11 mouse cellular contexts compared by ENCODE assay signal in the genomic region with DNA sequence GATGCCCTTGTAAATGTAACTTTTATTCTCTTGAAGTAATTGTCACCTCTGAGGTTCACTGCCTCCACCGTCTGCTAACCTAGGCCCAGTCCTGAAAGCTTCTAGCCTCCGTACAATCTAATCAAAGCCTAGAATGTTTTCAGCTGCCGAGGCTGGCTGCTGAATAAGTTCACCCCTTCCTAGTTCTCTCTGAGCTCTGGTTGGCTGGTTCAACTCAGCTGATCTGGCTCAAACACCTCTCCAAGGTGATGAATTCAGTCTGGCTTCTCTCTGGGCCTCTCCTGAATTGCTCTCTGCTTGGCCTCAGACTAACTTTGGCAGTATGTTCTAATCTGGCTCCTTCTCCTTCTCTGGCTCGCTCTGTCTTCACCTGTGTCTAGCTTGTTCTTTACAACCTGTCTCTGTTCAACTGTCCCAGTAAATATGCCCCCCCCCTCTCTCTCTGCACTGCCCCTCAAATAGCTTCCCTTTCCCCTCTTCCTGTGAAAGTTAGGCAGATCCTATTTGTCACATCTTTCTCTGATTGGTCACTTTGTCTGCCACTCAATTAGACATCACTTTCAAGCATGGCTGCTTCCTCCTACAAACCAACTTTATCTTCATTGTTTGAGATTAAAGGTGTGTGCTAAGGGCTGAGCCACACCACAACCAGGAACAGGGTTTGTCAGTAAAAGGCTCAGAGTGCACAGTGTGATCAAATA. TPM values are rescaled to one million over a fixed set of nuclear protein-coding genes. Genes with fewer than 3 reads are reported as not detected.
DNase-seq lines count a peak whose midpoint lies in the region; ATAC-seq and TF ChIP-seq lines count a peak whose summit lies in the region.
"Had no signal": no experiment of that assay in that cellular context is flagged by ENCODE, and none has a peak within 500 bp of the region (broad histone marks: within the 10 kb centered on the region; RNA-seq: fewer than 3 reads in every experiment).

No protein-coding gene starts in this region.

- no peaks in the 10 kb centered on the region for H3K27me3 ChIP-seq in limb, embryonic 14.5 days (ENCODE audit: control insufficient read depth, insufficient read depth, low read length)
- no peaks in the 10 kb centered on the region for H3K27me3 ChIP-seq in limb, embryonic 10.5 days (ENCODE audit: low read depth, poor library complexity, severe bottlenecking)
- H3K27me3 ChIP-seq in liver, postnatal 0 days (ENCODE audit: insufficient read depth, low read length), result 0 out of 2 replicates have a peak, but pooled peaks cover 2% of the 10 kb centered on the region
- H3K27me3 ChIP-seq in thymus, adult 2 months (ENCODE audit: control insufficient read depth, insufficient read depth, low read length), result no peaks in the 10 kb centered on the region
- no peaks in the 10 kb centered on the region for H3K27me3 ChIP-seq in forebrain, embryonic 15.5 days

- WGBS in limb, embryonic 14.5 days, result 63% methylated on average over 4 of the region's 4 CpGs
- 74% methylated on average over 4 of the region's 4 CpGs for WGBS in limb, embryonic 10.5 days
- WGBS in liver, postnatal 0 days (ENCODE audit: insufficient replicate concordance), result 60% methylated on average over 4 of the region's 4 CpGs
- WGBS in thymus, adult 2 months, result 93% methylated on average over 4 of the region's 4 CpGs
- WGBS in forebrain, embryonic 15.5 days, result 70% methylated on average over 4 of the region's 4 CpGs

- H3K4me1 ChIP-seq in limb, embryonic 14.5 days (ENCODE audit: control insufficient read depth, insufficient read depth, low read length), result no peaks in the 10 kb centered on the region
- H3K4me1 ChIP-seq in limb, embryonic 10.5 days, result peaks cover 3% of the 10 kb centered on the region; the same call in 1 of the 2 replicates
- H3K4me1 ChIP-seq in liver, postnatal 0 days (ENCODE audit: insufficient read depth), result peaks cover 7% of the 10 kb centered on the region; the same call in 1 of the 2 replicates
- H3K4me1 ChIP-seq in thymus, adult 2 months (replicated peaks; ENCODE audit: control insufficient read depth, insufficient read depth, low read length), result no peaks in the 10 kb centered on the region
- H3K4me1 ChIP-seq in forebrain, embryonic 15.5 days, result no peaks in the 10 kb centered on the region

- no peak overlapping the region for H3K27ac ChIP-seq in limb, embryonic 14.5 days (replicated peaks; ENCODE audit: low read depth, low read length)
- H3K27ac ChIP-seq in limb, embryonic 10.5 days, result no peak overlapping the region
- H3K27ac ChIP-seq in liver, postnatal 0 days (ENCODE audit: low read depth), result no peak overlapping the region
- H3K27ac ChIP-seq in thymus, adult 2 months (ENCODE audit: control insufficient read depth, insufficient read depth, low read length), result no peak overlapping the region
- no peak overlapping the region for H3K27ac ChIP-seq in forebrain, embryonic 15.5 days (replicated peaks)
- H3K27ac ChIP-seq: left cerebral cortex, adult 2 months had no signal

- no peaks in the 10 kb centered on the region for H3K9me3 ChIP-seq in limb, embryonic 14.5 days (ENCODE audit: control insufficient read depth, low read length)
- H3K9me3 ChIP-seq in limb, embryonic 10.5 days (replicated peaks), result no peaks in the 10 kb centered on the region
- no peaks in the 10 kb centered on the region for H3K9me3 ChIP-seq in liver, postnatal 0 days (ENCODE audit: low read length)
- no peaks in the 10 kb centered on the region for H3K9me3 ChIP-seq in forebrain, embryonic 15.5 days

- no peak overlapping the region for H3K4me3 ChIP-seq in limb, embryonic 14.5 days (replicated peaks; ENCODE audit: low read length)
- H3K4me3 ChIP-seq in limb, embryonic 10.5 days, result no peak overlapping the region
- no peak overlapping the region for H3K4me3 ChIP-seq in liver, postnatal 0 days (ENCODE audit: low read depth, low read length)
- no peak overlapping the region for H3K4me3 ChIP-seq in thymus, adult 2 months (ENCODE audit: control insufficient read depth, insufficient read depth, low read length)
- H3K4me3 ChIP-seq in forebrain, embryonic 15.5 days, result no peak overlapping the region
- H3K4me3 ChIP-seq: left cerebral cortex, adult 2 months had no signal

- ATAC-seq in limb, embryonic 14.5 days (ENCODE audit: low FRiP score, low read depth), result peak; percentile 53; the same call in 1 of the 2 replicates
- peak; percentile 54; the same call in 1 of the 2 replicates for ATAC-seq in liver, postnatal 0 days
- ATAC-seq in forebrain, embryonic 15.5 days (replicated peaks), result no peak

- TF ChIP-seq EP300 in liver, postnatal 0 days (IDR thresholded peaks at IDR 0.05; ENCODE audit: low read depth), result no peak

- no peak for DNase-seq in limb, embryonic 14.5 days (ENCODE audit: low spot score)
- no peak for DNase-seq in limb, embryonic 10.5 days (ENCODE audit: low spot score)
- peak; percentile 70 for DNase-seq in ZHBTc4 (ENCODE audit: low read depth, low spot score)
- peak; percentile 58 to 63 for DNase-seq in heart, postnatal 10 days
- no peak for DNase-seq in liver, postnatal 0 days
- DNase-seq in thymus, adult 2 months, result no peak
- no peak for DNase-seq in right cerebral cortex, adult 18-20 months
- DNase-seq: cerebellum, postnatal 14 days had no signal

- no peak overlapping the region for H3K4me2 ChIP-seq in limb, embryonic 14.5 days (replicated peaks; ENCODE audit: low read depth, low read length, severe bottlenecking)
- no peak overlapping the region for H3K4me2 ChIP-seq in liver, postnatal 0 days (ENCODE audit: low read depth, low read length)
- H3K4me2 ChIP-seq in forebrain, embryonic 15.5 days (replicated peaks), result no peak overlapping the region

- TF ChIP-seq POLR2A in limb, embryonic 14.5 days (IDR thresholded peaks at IDR 0.05; ENCODE audit: borderline replicate concordance, extremely low read depth, insufficient read depth, insufficient read length), result no peak
- TF ChIP-seq POLR2A in thymus, adult 2 months (IDR thresholded peaks at IDR 0.05; ENCODE audit: control insufficient read depth, extremely low read depth, insufficient read depth, low read length, poor library complexity), result no peak

- intact Hi-C loops in heart, postnatal 10 days (cut with DNase I), result no loop called here

- peaks cover 4% of the 10 kb centered on the region; the same call in 1 of the 2 replicates for H3K36me3 ChIP-seq in limb, embryonic 14.5 days (ENCODE audit: control insufficient read depth, insufficient read depth, low read length)
- H3K36me3 ChIP-seq in limb, embryonic 10.5 days, result peaks cover 10% of the 10 kb centered on the region
- no peaks in the 10 kb centered on the region for H3K36me3 ChIP-seq in liver, postnatal 0 days (replicated peaks; ENCODE audit: insufficient read depth, low read length)
- no peaks in the 10 kb centered on the region for H3K36me3 ChIP-seq in thymus, adult 2 months (ENCODE audit: control insufficient read depth, insufficient read depth, low read length)
- peaks cover 12% of the 10 kb centered on the region; the same call in 1 of the 2 replicates for H3K36me3 ChIP-seq in forebrain, embryonic 15.5 days

- no peak overlapping the region for H3K9ac ChIP-seq in limb, embryonic 14.5 days (ENCODE audit: low read depth, low read length, severe bottlenecking)
- H3K9ac ChIP-seq in liver, postnatal 0 days (replicated peaks), result no peak overlapping the region
- H3K9ac ChIP-seq in forebrain, embryonic 15.5 days (replicated peaks), result no peak overlapping the region

- TF ChIP-seq CTCF in liver, postnatal 0 days (IDR thresholded peaks at IDR 0.05; ENCODE audit: low read depth), result no peak
- TF ChIP-seq CTCF in thymus, adult 2 months (IDR thresholded peaks at IDR 0.05; ENCODE audit: borderline replicate concordance, control insufficient read depth, extremely low read depth, insufficient read depth, low read length, poor library complexity), result no peak

RNA-seq across cellular contexts. Expression of a gene that starts 52.5 kb away (rescaled TPM):
- polyA plus RNA-seq in limb, embryonic 14.5 days (2012; rRNA removed), result 0.06 TPM in 1 of 2 replicates, not detected in the other
- not detected in 2 replicates for polyA plus RNA-seq in limb, embryonic 14.5 days (2014; fragmentation: Nextera tagmentation; extraction: Ambion mirVana)
- polyA plus RNA-seq in limb, embryonic 10.5 days (2016; fragmentation: Nextera tagmentation; extraction: Ambion mirVana), result not detected in 2 replicates
- under 1 TPM; 0.22 to 0.31 TPM for total RNA-seq in heart, postnatal 10 days (2021)
- polyA plus RNA-seq in liver, postnatal 0 days (2015; fragmentation: Nextera tagmentation; extraction: Ambion mirVana), result 0.25 TPM in 1 of 2 replicates, not detected in the other
- polyA plus RNA-seq in thymus, adult 2 months (2012; rRNA removed), result 0.73 and 0.87 TPM in 2 replicates
- not detected in 2 replicates for polyA plus RNA-seq in forebrain, embryonic 15.5 days (2015; fragmentation: Nextera tagmentation; extraction: Ambion mirVana)
- total RNA-seq: hematopoietic stem cell, adult 5-6 weeks had no signal

Comparison
In these comparisons a context has a peak if more than half of its experiments do, and no peak if none do; other contexts are left out.
1. DNase-seq: peak in ZHBTc4 (single experiment) and heart, postnatal 10 days (2 of 2); none in limb, embryonic 14.5 days (single experiment), limb, embryonic 10.5 days (single experiment), liver, postnatal 0 days (single experiment), thymus, adult 2 months (single experiment) and right cerebral cortex, adult 18-20 months (single experiment).